Mouse (Mus musculus) stomach, postnatal 0 days (tissue): Measurements from ENCODE around the gene Kcnj10.

Experiments used
- CTCF ChIP-seq: IDR thresholded peaks from 2 replicates; pipeline ENCODE4 v1.5.1; 2016; ENCODE audit warnings: antibody characterized with exemption, low read depth, mild to moderate bottlenecking, moderate library complexity
- EP300 ChIP-seq: optimal IDR thresholded peaks from 2 replicates; pipeline ENCODE3; 2016; ENCODE audit warnings: antibody characterized with exemption

DNA sequence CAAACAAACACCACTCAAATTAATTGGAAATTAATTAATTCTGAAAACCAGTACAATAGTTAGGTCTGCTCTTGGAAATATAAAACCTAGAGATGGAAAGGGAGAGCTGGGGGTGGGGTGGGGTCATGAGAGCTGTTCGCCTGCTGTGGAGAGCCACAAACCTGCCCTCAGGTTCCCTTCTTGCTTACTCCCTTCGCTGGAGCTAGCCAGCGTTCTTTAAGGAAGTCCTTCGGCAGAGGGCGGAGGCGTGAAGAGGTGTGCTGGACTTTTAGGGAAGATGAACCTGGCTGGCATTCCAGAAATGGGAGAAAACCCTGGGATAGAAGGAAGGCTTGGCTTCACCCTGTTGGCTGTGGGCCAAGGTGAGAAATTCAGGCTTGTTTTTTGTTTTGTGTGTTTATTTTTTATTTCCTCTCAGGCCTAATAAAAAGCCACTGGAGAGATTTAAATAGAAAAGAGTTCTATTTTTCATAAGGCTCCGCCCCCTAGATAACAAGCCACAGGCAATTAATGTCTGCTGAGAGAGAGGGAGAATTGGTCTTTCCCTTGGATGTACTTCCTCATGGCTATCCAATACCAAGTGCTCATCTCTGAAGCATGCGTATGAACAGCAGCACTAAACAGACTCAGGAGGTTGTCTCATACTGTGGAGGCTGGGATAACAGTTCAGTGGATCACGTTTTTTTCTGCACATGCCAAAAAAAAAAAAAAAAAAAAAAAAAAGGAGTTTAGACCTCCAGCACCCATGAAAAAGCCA is 56.2 kb downstream of the Kcnj10 start:
- TF ChIP-seq CTCF: no peak
- no peak for TF ChIP-seq EP300
